Comparison of ENCODE assay signal across 8 mouse cellular contexts in the genomic region with DNA sequence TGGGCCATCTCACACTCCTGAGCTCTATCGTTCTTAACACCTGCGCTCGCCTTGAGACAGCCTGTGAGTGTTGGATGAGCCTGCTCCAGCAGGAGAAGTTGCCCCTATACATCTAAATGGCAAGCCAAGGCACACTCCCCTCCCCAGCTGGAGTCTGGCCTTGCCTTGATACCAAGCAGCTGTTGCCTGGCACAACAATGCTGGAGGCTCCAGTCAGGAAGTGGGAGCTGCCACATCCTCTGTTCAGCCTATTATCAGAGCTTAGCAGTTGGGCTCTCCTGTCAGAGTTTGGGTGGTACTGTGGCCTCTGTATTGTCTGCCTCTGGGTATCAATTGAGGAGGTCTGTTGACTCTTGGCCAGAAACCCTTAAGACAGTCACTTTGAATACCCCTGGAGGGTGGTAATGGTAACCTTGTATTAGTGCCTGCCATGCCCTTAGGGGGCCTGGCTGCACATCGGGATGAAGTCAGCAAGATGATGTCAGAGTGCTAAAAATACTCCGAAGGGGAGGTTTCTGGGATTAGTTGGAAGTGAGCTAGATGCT.
A peak's percentile ranks its signal among the peaks of the same experiment; 100 is the strongest.
DNase-seq lines count a peak whose midpoint lies in the region; ATAC-seq and TF ChIP-seq lines count a peak whose summit lies in the region.

No protein-coding gene starts in this region.

- no peaks in the 10 kb centered on the region for H3K36me3 ChIP-seq in hindbrain, embryonic 14.5 days (replicated peaks; ENCODE audit: control insufficient read depth, insufficient read depth)
- H3K36me3 ChIP-seq in hindbrain, embryonic 10.5 days = no peaks in the 10 kb centered on the region
- H3K36me3 ChIP-seq in heart, embryonic 12.5 days = no peaks in the 10 kb centered on the region
- no peaks in the 10 kb centered on the region for H3K36me3 ChIP-seq in lung, postnatal 0 days (ENCODE audit: insufficient read depth, low read length)

- H3K9ac ChIP-seq in hindbrain, embryonic 14.5 days = no peak overlapping the region
- no peak overlapping the region for H3K9ac ChIP-seq in heart, embryonic 12.5 days
- no peak overlapping the region for H3K9ac ChIP-seq in lung, postnatal 0 days (replicated peaks; ENCODE audit: low read depth)

- DNase-seq in hindbrain, embryonic 14.5 days (ENCODE audit: low spot score) = peak; percentile 49
- DNase-seq in hindbrain, embryonic 10.5 days (ENCODE audit: low spot score) = no peak
- peak; percentile 13 for DNase-seq in T-cell, adult 2 months (ENCODE audit: low spot score)
- peak; percentile 72 for DNase-seq in lung, postnatal 0 days (ENCODE audit: low spot score)
- DNase-seq in thymus, postnatal 10 days (ENCODE audit: low spot score in 2 of 2) = peak; percentile 57 to 62
- no peak for DNase-seq in urinary bladder, postnatal 10 days (ENCODE audit: low spot score)
- no peak for DNase-seq in spleen, postnatal 14 days (ENCODE audit: low spot score in 2 of 2)

- no peak overlapping the region for H3K4me2 ChIP-seq in hindbrain, embryonic 14.5 days (replicated peaks)
- H3K4me2 ChIP-seq in heart, embryonic 12.5 days = no peak overlapping the region
- no peak overlapping the region for H3K4me2 ChIP-seq in lung, postnatal 0 days (replicated peaks; ENCODE audit: low read depth, low read length)

- H3K4me3 ChIP-seq in hindbrain, embryonic 14.5 days (replicated peaks; ENCODE audit: low read length) = no peak overlapping the region
- H3K4me3 ChIP-seq in hindbrain, embryonic 10.5 days = no peak overlapping the region
- H3K4me3 ChIP-seq in heart, embryonic 12.5 days = no peak overlapping the region
- no peak overlapping the region for H3K4me3 ChIP-seq in lung, postnatal 0 days (ENCODE audit: low read depth, low read length)

- H3K27me3 ChIP-seq in hindbrain, embryonic 14.5 days (ENCODE audit: control insufficient read depth, insufficient read depth, low read length) = no peaks in the 10 kb centered on the region
- peaks cover 16% of the 10 kb centered on the region for H3K27me3 ChIP-seq in hindbrain, embryonic 10.5 days (ENCODE audit: insufficient read depth, poor library complexity, severe bottlenecking)
- H3K27me3 ChIP-seq in heart, embryonic 12.5 days (replicated peaks) = no peaks in the 10 kb centered on the region
- no peaks in the 10 kb centered on the region for H3K27me3 ChIP-seq in lung, postnatal 0 days (replicated peaks; ENCODE audit: insufficient read depth, low read length)

- ATAC-seq in hindbrain, embryonic 14.5 days (ENCODE audit: low FRiP score) = peak; percentile 51; the same call in 1 of the 2 replicates
- peak; percentile 79 for ATAC-seq in heart, embryonic 12.5 days (ENCODE audit: insufficient number of reproducible peaks, low FRiP score)
- ATAC-seq in lung, postnatal 0 days = peak; percentile 86

- WGBS in hindbrain, embryonic 14.5 days = 57% methylated on average over 5 of the region's 5 CpGs
- WGBS in hindbrain, embryonic 10.5 days = 70% methylated on average over 5 of the region's 5 CpGs
- WGBS in heart, embryonic 12.5 days = 31% methylated on average over 5 of the region's 5 CpGs
- 25% methylated on average over 5 of the region's 5 CpGs for WGBS in lung, postnatal 0 days

- TF ChIP-seq CTCF in lung, postnatal 0 days (IDR thresholded peaks at IDR 0.05) = no peak

- H3K9me3 ChIP-seq in hindbrain, embryonic 14.5 days (ENCODE audit: control insufficient read depth, low read length) = no peaks in the 10 kb centered on the region
- H3K9me3 ChIP-seq in hindbrain, embryonic 10.5 days = no peaks in the 10 kb centered on the region
- H3K9me3 ChIP-seq in heart, embryonic 12.5 days (replicated peaks) = no peaks in the 10 kb centered on the region
- no peaks in the 10 kb centered on the region for H3K9me3 ChIP-seq in lung, postnatal 0 days (ENCODE audit: low read length)

- H3K27ac ChIP-seq in hindbrain, embryonic 14.5 days = no peak overlapping the region
- H3K27ac ChIP-seq in hindbrain, embryonic 10.5 days = no peak overlapping the region
- peak overlapping the region; percentile 74 for H3K27ac ChIP-seq in heart, embryonic 12.5 days (ENCODE audit: poor library complexity, severe bottlenecking)
- no peak overlapping the region for H3K27ac ChIP-seq in lung, postnatal 0 days (ENCODE audit: low read length)

- peaks cover 5% of the 10 kb centered on the region; the same call in 1 of the 2 replicates for H3K4me1 ChIP-seq in hindbrain, embryonic 14.5 days (replicated peaks; ENCODE audit: control insufficient read depth, insufficient read depth, low read length)
- peaks cover 11% of the 10 kb centered on the region for H3K4me1 ChIP-seq in hindbrain, embryonic 10.5 days (replicated peaks)
- peaks cover 19% of the 10 kb centered on the region for H3K4me1 ChIP-seq in heart, embryonic 12.5 days (replicated peaks)
- H3K4me1 ChIP-seq in lung, postnatal 0 days (ENCODE audit: insufficient read depth, low read depth, low read length) = no peaks in the 10 kb centered on the region

- TF ChIP-seq EP300 in lung, postnatal 0 days (IDR thresholded peaks at IDR 0.05) = peak; percentile 65

Comparison
In these comparisons a context has a peak if more than half of its experiments do, and no peak if none do; other contexts are left out.
1. DNase-seq: peak in hindbrain, embryonic 14.5 days (single experiment), T-cell, adult 2 months (single experiment), lung, postnatal 0 days (single experiment) and thymus, postnatal 10 days (2 of 2); none in hindbrain, embryonic 10.5 days (single experiment), urinary bladder, postnatal 10 days (single experiment) and spleen, postnatal 14 days (0 of 2).
2. Peak in every context shown above with its lines, with median percentiles within 50 percentile points of each other: ATAC-seq.